Mouse (Mus musculus): ENCODE data around the gene Zfp597. TPM values are rescaled to one million over a fixed set of nuclear protein-coding genes. Genes with fewer than 3 reads are reported as not detected.

The Zfp597 gene
- polyA plus RNA-seq, 1 experiment from 2014 or later, result 18.5 TPM

DNA sequence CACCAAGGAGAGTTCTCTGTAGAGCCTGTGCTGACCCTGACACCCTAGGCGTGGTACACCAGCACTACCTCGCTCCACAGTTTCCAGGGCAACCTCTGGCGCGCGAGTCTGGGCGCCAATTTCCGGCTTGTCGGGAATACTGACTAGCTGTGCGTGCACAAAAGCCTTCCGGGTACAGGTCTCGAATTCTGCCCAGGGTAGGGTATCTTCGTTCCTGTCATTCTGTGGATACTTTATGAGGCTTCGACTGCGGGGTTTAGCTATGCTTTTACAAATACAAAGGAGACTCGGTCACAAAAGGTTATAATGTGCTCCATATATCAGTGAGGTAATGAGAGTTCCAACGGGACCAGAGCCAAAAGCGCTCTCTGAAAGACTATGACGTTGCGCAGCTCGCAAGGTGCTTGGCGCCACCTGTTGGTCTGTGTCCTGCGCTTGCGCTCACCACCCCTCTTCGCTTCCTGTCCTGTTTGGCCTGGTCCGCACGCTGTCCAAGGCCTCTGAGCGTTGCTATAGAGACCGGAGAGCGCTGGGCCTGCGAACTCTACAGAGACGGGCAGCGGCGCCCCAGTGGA is 24.3 kb upstream of the Zfp597 start, which contains the start of the genes 1700037C18Rik and Cluap1:
1700037C18Rik (minus strand) TSS at position 153 of the 575 bp plus-strand sequence.
Cluap1 (plus strand) TSS at position 265 of the 575 bp plus-strand sequence.
- Histone ChIP-seq H3K27ac (replicated peaks; ENCODE audit: low read depth, low read length) (peak within 1 kb of the TSS; percentile 79), H3K4me3 (replicated peaks; ENCODE audit: low read depth, low read length) (peak within 1 kb of the TSS; percentile 58), H3K4me1 (ENCODE audit: control insufficient read depth, insufficient read depth, low read length) (peaks cover 12% of the 10 kb centered on the region), H3K27me3 (ENCODE audit: control insufficient read depth, insufficient read depth, low read length) (no peaks in the 10 kb centered on the region), H3K9ac (replicated peaks; ENCODE audit: low read length) (peak within 1 kb of the TSS; percentile 68), H3K36me3 (ENCODE audit: control insufficient read depth, insufficient read depth, low read length) (peaks cover 53% of the 10 kb centered on the region), H3K9me3 (ENCODE audit: control insufficient read depth, low read length) (no peaks in the 10 kb centered on the region), H3K4me2 (ENCODE audit: low read length) (peak within 1 kb of the TSS; percentile 76)
- ATAC-seq (ENCODE audit: low FRiP score, low TSS enrichment), result peak; percentile 94
- DNase-seq, result peak; percentile 96
- WGBS, result under 1% methylated on average over 33 of the region's 33 CpGs

DNA sequence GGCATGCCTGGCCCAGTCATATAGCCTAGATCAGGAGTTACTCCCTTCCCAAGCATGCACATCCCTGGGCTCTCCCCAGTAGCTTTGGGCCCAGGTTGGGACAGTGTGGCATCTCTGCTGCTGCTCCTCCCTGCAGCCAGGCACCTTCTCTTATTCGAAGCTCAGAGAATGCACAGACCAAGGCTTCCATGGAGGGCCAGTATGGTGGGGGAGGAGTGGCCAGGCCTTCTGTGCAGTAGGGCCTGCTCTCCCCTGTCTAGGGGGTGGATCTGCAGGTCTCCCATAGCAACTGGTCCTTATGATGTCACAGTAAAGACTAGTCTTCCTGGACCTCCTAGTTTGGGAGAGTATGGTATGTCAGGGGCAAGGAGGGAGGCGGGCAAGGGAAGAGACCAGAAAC is 23.1 kb upstream of the Zfp597 start:
- Histone ChIP-seq H3K4me2 (ENCODE audit: low read length) (peak overlapping the region; percentile 76; the same call in 1 of the 2 replicates), H3K4me3 (replicated peaks; ENCODE audit: low read depth, low read length) (no peak overlapping the region), H3K27ac (replicated peaks; ENCODE audit: low read depth, low read length) (no peak overlapping the region), H3K4me1 (ENCODE audit: control insufficient read depth, insufficient read depth, low read length) (peaks cover 12% of the 10 kb centered on the region), H3K36me3 (ENCODE audit: control insufficient read depth, insufficient read depth, low read length) (peaks cover 53% of the 10 kb centered on the region), H3K27me3 (ENCODE audit: control insufficient read depth, insufficient read depth, low read length) (no peaks in the 10 kb centered on the region), H3K9me3 (ENCODE audit: control insufficient read depth, low read length) (no peaks in the 10 kb centered on the region), H3K9ac (replicated peaks; ENCODE audit: low read length) (no peak overlapping the region)
- WGBS, result 74% methylated on average over 2 of the region's 2 CpGs
- no peak for DNase-seq
- no peak for ATAC-seq (ENCODE audit: low FRiP score, low TSS enrichment)

DNA sequence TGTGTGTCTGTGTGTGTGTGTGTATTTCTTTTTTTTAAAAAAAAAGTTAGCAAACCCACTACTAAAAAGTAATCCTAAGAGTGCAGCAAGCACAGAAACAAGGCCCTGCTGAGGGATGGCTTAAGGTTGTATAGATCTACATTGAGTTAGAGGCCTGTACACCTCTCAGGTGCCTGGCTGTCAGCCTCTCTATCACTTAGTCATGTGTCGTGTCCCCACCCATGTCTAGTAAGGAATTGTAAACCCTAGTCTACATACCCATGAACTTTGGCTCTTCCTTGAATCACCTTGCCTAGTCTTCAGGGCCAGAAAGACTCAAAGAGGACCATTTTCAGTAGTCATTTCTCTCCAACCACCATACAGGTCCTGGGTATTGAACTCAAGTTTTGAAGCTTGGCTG is 12.2 kb upstream of the Zfp597 start:
- WGBS, result 90% methylated on average over 1 of the region's 1 CpGs
- Histone ChIP-seq H3K4me1 (ENCODE audit: control insufficient read depth, insufficient read depth, low read length) (no peaks in the 10 kb centered on the region), H3K27ac (replicated peaks; ENCODE audit: low read depth, low read length) (no peak overlapping the region), H3K9ac (replicated peaks; ENCODE audit: low read length) (no peak overlapping the region), H3K9me3 (ENCODE audit: control insufficient read depth, low read length) (no peaks in the 10 kb centered on the region), H3K4me3 (replicated peaks; ENCODE audit: low read depth, low read length) (no peak overlapping the region), H3K27me3 (ENCODE audit: control insufficient read depth, insufficient read depth, low read length) (no peaks in the 10 kb centered on the region), H3K4me2 (ENCODE audit: low read length) (no peak overlapping the region), H3K36me3 (ENCODE audit: control insufficient read depth, insufficient read depth, low read length) (peaks cover 72% of the 10 kb centered on the region)
- DNase-seq (no peak), ATAC-seq (ENCODE audit: low FRiP score, low TSS enrichment) (no peak)

DNA sequence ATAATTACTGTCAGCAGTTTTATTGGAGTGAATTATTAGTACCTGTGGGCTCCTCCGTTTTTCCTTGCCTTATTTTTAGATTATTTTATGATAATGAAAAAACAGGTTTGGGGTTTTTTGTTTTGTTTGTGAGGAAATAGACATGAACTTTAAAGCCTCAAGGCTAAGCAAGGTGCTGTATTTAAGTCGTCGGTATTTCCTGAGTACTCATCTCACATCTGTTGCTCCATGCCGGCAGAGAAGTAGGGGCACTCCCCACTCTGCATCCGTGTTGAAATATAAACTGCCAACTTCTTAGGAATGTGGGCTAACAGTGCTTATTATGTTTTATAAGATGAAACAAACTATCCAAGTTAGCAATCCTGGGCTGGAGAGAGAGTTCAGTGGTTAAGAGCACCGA is 11.7 kb upstream of the Zfp597 start:
- WGBS, result 91% methylated on average over 6 of the region's 6 CpGs
- peaks cover 66% of the 10 kb centered on the region for H3K36me3 ChIP-seq (ENCODE audit: control insufficient read depth, insufficient read depth, low read length)
- H3K27ac ChIP-seq (replicated peaks; ENCODE audit: low read depth, low read length), result no peak overlapping the region
- DNase-seq (no peak), ATAC-seq (ENCODE audit: low FRiP score, low TSS enrichment) (no peak)
- no peaks in the 10 kb centered on the region for H3K4me1 ChIP-seq (ENCODE audit: control insufficient read depth, insufficient read depth, low read length)
- H3K9ac ChIP-seq (replicated peaks; ENCODE audit: low read length), result no peak overlapping the region
- no peaks in the 10 kb centered on the region for H3K27me3 ChIP-seq (ENCODE audit: control insufficient read depth, insufficient read depth, low read length)
- no peak overlapping the region for H3K4me3 ChIP-seq (replicated peaks; ENCODE audit: low read depth, low read length)
- no peaks in the 10 kb centered on the region for H3K9me3 ChIP-seq (ENCODE audit: control insufficient read depth, low read length)
- H3K4me2 ChIP-seq (ENCODE audit: low read length), result no peak overlapping the region

DNA sequence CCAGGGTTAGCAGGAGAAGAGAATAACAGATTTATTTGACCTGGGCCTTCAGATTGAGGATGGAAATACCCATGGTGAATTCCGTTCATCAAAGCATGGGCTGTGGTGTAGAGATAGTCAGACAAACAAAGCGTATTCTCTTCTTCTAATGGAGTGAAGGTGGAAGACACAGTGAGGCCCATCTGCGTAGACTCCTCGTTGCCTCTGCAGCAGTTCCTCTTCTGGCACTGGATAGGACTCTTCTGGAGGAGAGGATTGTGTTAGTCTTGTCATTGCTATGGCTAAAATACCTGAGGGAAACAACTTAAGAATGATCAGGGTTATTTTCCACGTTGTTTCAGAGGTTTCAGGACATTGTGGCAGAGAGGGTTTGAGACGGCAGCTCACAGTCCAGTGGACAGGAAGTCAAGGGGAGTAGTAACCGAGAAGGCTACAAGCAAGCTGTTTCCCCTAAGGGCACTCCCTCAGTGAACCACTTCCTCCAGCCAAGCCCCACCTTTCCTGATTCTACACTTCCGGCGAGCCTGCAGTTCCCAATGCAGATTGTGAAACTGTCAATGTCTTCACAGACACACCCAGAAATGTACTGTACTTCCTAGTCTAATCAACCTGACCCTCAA is 10.9 kb upstream of the Zfp597 start:
- DNase-seq, result no peak
- Histone ChIP-seq H3K4me3 (replicated peaks; ENCODE audit: low read depth, low read length) (no peak overlapping the region), H3K9me3 (ENCODE audit: control insufficient read depth, low read length) (no peaks in the 10 kb centered on the region), H3K36me3 (ENCODE audit: control insufficient read depth, insufficient read depth, low read length) (peaks cover 59% of the 10 kb centered on the region), H3K27ac (replicated peaks; ENCODE audit: low read depth, low read length) (no peak overlapping the region), H3K4me1 (ENCODE audit: control insufficient read depth, insufficient read depth, low read length) (no peaks in the 10 kb centered on the region), H3K4me2 (ENCODE audit: low read length) (no peak overlapping the region), H3K9ac (replicated peaks; ENCODE audit: low read length) (no peak overlapping the region), H3K27me3 (ENCODE audit: control insufficient read depth, insufficient read depth, low read length) (no peaks in the 10 kb centered on the region)
- 91% methylated on average over 9 of the region's 9 CpGs for WGBS
- ATAC-seq (ENCODE audit: low FRiP score, low TSS enrichment), result no peak

DNA sequence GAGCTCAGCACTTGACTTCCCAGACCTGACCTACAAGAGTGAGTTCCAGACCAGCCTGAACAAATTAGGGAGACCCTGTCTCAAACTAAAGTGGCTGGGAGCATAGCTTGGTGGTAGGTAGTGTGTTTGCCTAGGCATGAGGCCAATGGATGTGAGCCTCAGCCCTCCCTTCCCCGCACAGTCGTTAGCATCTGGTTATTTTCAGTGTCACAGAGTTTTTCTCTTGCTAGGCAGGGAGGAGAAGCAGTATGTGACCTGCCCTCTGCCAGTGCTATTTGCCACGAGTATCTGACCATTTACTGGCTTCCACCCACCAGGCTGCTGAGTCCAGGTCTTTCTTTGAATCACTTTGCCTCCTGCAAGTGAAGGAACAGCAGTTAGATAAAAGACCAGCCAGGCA is 9.4 kb upstream of the Zfp597 start:
- ATAC-seq (ENCODE audit: low FRiP score, low TSS enrichment) (no peak), DNase-seq (no peak)
- H3K4me1 ChIP-seq (ENCODE audit: control insufficient read depth, insufficient read depth, low read length), result no peaks in the 10 kb centered on the region
- no peaks in the 10 kb centered on the region for H3K27me3 ChIP-seq (ENCODE audit: control insufficient read depth, insufficient read depth, low read length)
- WGBS, result 88% methylated on average over 3 of the region's 3 CpGs
- no peak overlapping the region for H3K9ac ChIP-seq (replicated peaks; ENCODE audit: low read length)
- peaks cover 43% of the 10 kb centered on the region for H3K36me3 ChIP-seq (ENCODE audit: control insufficient read depth, insufficient read depth, low read length)
- no peaks in the 10 kb centered on the region for H3K9me3 ChIP-seq (ENCODE audit: control insufficient read depth, low read length)
- no peak overlapping the region for H3K4me2 ChIP-seq (ENCODE audit: low read length)
- H3K4me3 ChIP-seq (replicated peaks; ENCODE audit: low read depth, low read length), result no peak overlapping the region
- H3K27ac ChIP-seq (replicated peaks; ENCODE audit: low read depth, low read length), result no peak overlapping the region

DNA sequence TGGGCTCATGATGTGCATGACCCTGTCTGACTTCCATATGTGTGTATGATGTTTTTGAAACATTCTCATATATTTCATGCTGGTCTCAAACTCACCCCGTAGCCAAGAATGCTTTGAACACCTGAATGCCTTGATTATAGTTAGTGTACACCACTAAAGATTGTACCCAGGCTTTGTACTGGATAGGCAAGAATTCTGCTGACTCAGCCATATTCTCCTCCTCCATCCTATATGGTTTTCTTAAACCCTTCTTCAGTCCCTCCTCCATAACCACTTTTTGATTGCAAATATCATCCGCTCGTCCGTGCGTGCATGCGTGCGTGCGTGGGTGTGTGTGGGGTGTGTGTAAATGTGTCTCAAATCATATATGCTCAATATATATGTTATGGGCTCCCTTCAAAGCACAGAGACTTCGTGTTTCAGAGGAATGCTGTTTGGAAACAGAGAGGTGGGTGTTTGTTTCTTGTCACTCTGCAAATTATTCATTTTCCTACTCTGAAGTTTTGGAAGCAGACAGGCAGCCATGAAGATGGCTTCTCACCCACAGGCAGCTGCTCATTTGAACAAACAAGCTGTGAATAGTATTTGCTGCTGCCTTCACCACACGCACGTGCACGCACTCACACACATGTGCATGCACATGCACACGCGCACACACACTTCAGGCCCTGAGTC is 7.4 kb upstream of the Zfp597 start:
- Histone ChIP-seq H3K4me1 (ENCODE audit: control insufficient read depth, insufficient read depth, low read length) (no peaks in the 10 kb centered on the region), H3K36me3 (ENCODE audit: control insufficient read depth, insufficient read depth, low read length) (peaks cover 24% of the 10 kb centered on the region), H3K9ac (replicated peaks; ENCODE audit: low read length) (no peak overlapping the region), H3K27me3 (ENCODE audit: control insufficient read depth, insufficient read depth, low read length) (no peaks in the 10 kb centered on the region), H3K27ac (replicated peaks; ENCODE audit: low read depth, low read length) (no peak overlapping the region), H3K4me3 (replicated peaks; ENCODE audit: low read depth, low read length) (no peak overlapping the region), H3K9me3 (ENCODE audit: control insufficient read depth, low read length) (no peaks in the 10 kb centered on the region), H3K4me2 (ENCODE audit: low read length) (no peak overlapping the region)
- WGBS, result 94% methylated on average over 14 of the region's 14 CpGs
- ATAC-seq (ENCODE audit: low FRiP score, low TSS enrichment) (no peak), DNase-seq (no peak)

DNA sequence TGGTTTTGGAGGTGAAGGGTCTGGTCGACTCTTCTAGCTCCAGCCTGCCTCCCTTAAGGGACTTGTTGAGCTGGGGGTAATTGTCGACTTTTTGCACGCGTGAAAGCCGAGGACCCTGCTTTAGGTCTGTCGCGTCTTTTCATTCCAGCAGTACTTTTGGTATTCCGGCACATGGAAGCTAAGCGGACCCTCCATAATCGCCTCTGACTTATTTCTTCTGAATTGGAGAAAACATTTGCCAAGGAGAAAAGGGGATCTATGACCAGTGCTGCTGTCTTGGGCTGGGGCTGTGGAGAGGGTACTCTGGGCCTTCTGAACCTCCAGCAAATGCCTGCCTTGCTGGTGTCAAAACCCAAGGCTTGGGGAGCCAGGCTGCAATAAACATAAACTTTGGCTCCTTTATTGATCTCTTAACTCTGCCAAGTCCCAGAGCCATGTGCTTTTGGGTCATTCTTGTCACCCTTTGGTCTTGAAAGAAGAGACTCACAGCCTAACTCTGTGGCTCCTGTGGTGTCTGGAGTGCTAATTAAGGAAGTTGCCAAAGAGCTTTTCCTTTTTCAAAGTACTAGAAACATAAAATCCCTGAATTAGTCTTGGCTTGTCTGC is 807 bp upstream of the Zfp597 start:
- Histone ChIP-seq H3K4me2 (ENCODE audit: low read length) (peak overlapping the region; percentile 82), H3K4me3 (replicated peaks; ENCODE audit: low read depth, low read length) (peak overlapping the region; percentile 92), H3K27me3 (ENCODE audit: control insufficient read depth, insufficient read depth, low read length) (no peaks in the 10 kb centered on the region), H3K9me3 (ENCODE audit: control insufficient read depth, low read length) (no peaks in the 10 kb centered on the region), H3K36me3 (ENCODE audit: control insufficient read depth, insufficient read depth, low read length) (no peaks in the 10 kb centered on the region), H3K27ac (replicated peaks; ENCODE audit: low read depth, low read length) (peak overlapping the region; percentile 95), H3K9ac (replicated peaks; ENCODE audit: low read length) (peak overlapping the region; percentile 88), H3K4me1 (ENCODE audit: control insufficient read depth, insufficient read depth, low read length) (peaks cover 14% of the 10 kb centered on the region)
- ATAC-seq (ENCODE audit: low FRiP score, low TSS enrichment) (peak; percentile 7; the same call in 1 of the 2 replicates), DNase-seq (no peak)
- 2% methylated on average over 10 of the region's 10 CpGs for WGBS

All from midbrain, embryonic 14.5 days (tissue).